Comparison of ENCODE assay signal across 13 mouse cellular contexts in the genomic region with DNA sequence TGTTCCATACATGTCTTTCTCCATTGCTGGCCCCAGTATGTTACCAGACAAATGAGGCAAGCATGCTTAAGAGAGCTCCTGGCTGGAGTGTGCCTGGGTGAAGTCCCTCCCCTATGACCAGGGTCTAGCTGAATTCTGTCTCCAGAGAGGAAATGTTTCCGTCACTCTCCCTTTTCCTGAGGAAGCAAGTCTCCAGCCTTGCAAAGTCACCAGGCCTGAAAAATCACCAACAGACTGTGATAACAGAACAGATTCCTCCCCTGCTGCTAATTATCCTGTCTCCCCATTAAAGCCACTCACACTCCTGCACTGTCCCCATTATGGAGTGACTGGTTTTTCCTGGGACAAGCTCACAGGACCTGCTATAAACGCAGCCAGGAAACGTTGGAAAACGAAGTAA.
DNase-seq lines count a peak whose midpoint lies in the region; ATAC-seq and TF ChIP-seq lines count a peak whose summit lies in the region.
"Had no signal": no experiment of that assay in that cellular context is flagged by ENCODE, and none has a peak within 500 bp of the region (broad histone marks: within the 10 kb centered on the region; RNA-seq: fewer than 3 reads in every experiment).

No protein-coding gene starts in this region.

- no peaks in the 10 kb centered on the region for H3K27me3 ChIP-seq in kidney, adult 2 months (replicated peaks; ENCODE audit: control insufficient read depth, insufficient read depth, low read length)
- H3K27me3 ChIP-seq in liver, postnatal 0 days (ENCODE audit: insufficient read depth, low read length): no peaks in the 10 kb centered on the region
- H3K27me3 ChIP-seq: liver, embryonic 13.5 days; midbrain, embryonic 12.5 days had no signal

- WGBS in kidney, adult 2 months: 25% methylated on average over 4 of the region's 4 CpGs
- 51% methylated on average over 4 of the region's 4 CpGs for WGBS in liver, postnatal 0 days (ENCODE audit: insufficient replicate concordance)

- no peaks in the 10 kb centered on the region for H3K36me3 ChIP-seq in kidney, adult 2 months (ENCODE audit: control insufficient read depth, insufficient read depth, low read length)
- no peaks in the 10 kb centered on the region for H3K36me3 ChIP-seq in liver, postnatal 0 days (replicated peaks; ENCODE audit: insufficient read depth, low read length)
- H3K36me3 ChIP-seq: liver, embryonic 13.5 days; midbrain, embryonic 12.5 days had no signal

- peak overlapping the region; percentile 82 for H3K27ac ChIP-seq in kidney, adult 2 months (ENCODE audit: insufficient read depth, low read depth, low read length)
- no peak overlapping the region for H3K27ac ChIP-seq in liver, postnatal 0 days (ENCODE audit: low read depth)
- H3K27ac ChIP-seq: hindbrain, postnatal 0 days; liver, embryonic 13.5 days; midbrain, embryonic 12.5 days had no signal

- no peak for TF ChIP-seq CTCF in kidney, adult 2 months (conservative IDR thresholded peaks at IDR 0.05; ENCODE audit: insufficient read depth, insufficient read length, low read depth, low read length)
- TF ChIP-seq CTCF in liver, postnatal 0 days (IDR thresholded peaks at IDR 0.05; ENCODE audit: low read depth): no peak

- no peak overlapping the region for H3K9ac ChIP-seq in liver, postnatal 0 days (replicated peaks)
- H3K9ac ChIP-seq: liver, embryonic 13.5 days; midbrain, embryonic 12.5 days had no signal

- no peak for TF ChIP-seq POLR2A in kidney, adult 2 months (IDR thresholded peaks at IDR 0.05; ENCODE audit: low read depth, low read length)

- TF ChIP-seq EP300 in liver, postnatal 0 days (IDR thresholded peaks at IDR 0.05; ENCODE audit: low read depth): no peak

- H3K4me1 ChIP-seq in kidney, adult 2 months (ENCODE audit: control insufficient read depth, insufficient read depth, low read length): 0 out of 2 replicates have a peak, but pooled peaks cover 3% of the 10 kb centered on the region
- H3K4me1 ChIP-seq in liver, postnatal 0 days (ENCODE audit: insufficient read depth): no peaks in the 10 kb centered on the region
- H3K4me1 ChIP-seq: liver, embryonic 13.5 days had no signal

- H3K9me3 ChIP-seq in liver, postnatal 0 days (ENCODE audit: low read length): no peaks in the 10 kb centered on the region
- H3K9me3 ChIP-seq: liver, embryonic 13.5 days; midbrain, embryonic 12.5 days had no signal

- DNase-seq in adrenal gland, adult (ENCODE audit: inconsistent age in 2 of 2, low spot score in 1 of 2): peak; percentile 4 to 49
- no peak for DNase-seq in adrenal gland, postnatal 25 days
- peak; percentile 43 to 77 for DNase-seq in heart, adult 9 months (ENCODE audit: low spot score in 2 of 2)
- DNase-seq in kidney, adult 2 months: peak; percentile 65
- no peak for DNase-seq in liver, postnatal 0 days
- no peak for DNase-seq in frontal cortex, postnatal 36 days (ENCODE audit: low spot score in 2 of 2)
- no peak for DNase-seq in retina, postnatal 1 day
- no peak for DNase-seq in gastrocnemius, postnatal 25 days
- DNase-seq: cerebellum, adult 2 months; liver, embryonic 13.5 days; thymus, adult 18-20 months had no signal

- no peak overlapping the region for H3K4me3 ChIP-seq in kidney, adult 2 months (ENCODE audit: insufficient read depth, low read depth, low read length)
- H3K4me3 ChIP-seq in liver, postnatal 0 days (ENCODE audit: low read depth, low read length): no peak overlapping the region
- H3K4me3 ChIP-seq: liver, embryonic 13.5 days; midbrain, embryonic 12.5 days had no signal

- ATAC-seq in liver, postnatal 0 days: peak; percentile 45; the same call in 1 of the 2 replicates
- ATAC-seq: hindbrain, postnatal 0 days had no signal

- H3K4me2 ChIP-seq in liver, postnatal 0 days (ENCODE audit: low read depth, low read length): no peak overlapping the region
- H3K4me2 ChIP-seq: liver, embryonic 13.5 days; midbrain, embryonic 12.5 days had no signal

Comparison
In these comparisons a context has a peak if more than half of its experiments do, and no peak if none do; other contexts are left out.
1. DNase-seq: peak in adrenal gland, adult (2 of 2), heart, adult 9 months (2 of 2) and kidney, adult 2 months (single experiment); none in adrenal gland, postnatal 25 days (single experiment), liver, postnatal 0 days (single experiment), frontal cortex, postnatal 36 days (0 of 2), retina, postnatal 1 day (single experiment) and gastrocnemius, postnatal 25 days (single experiment).